Mouse (Mus musculus) embryonic facial prominence, embryonic 14.5 days (tissue): ENCODE results near the gene Bmpr2. TPM values are rescaled to one million over a fixed set of nuclear protein-coding genes. Genes with fewer than 3 reads are reported as not detected.
A peak's percentile ranks its signal among the peaks of the same experiment; 100 is the strongest.

Experiments used
- ATAC-seq: fragments of 200-750 bp; cut with Nextera tagmentation; 2 replicates; pipeline ENCODE4 v1.8.0; 2017; ENCODE audit warnings: low read depth, moderate number of reproducible peaks, moderate TSS enrichment
- DNase-seq: peaks from one replicate; pipeline ENCODE4 v3.0.0-alpha.2; 2015; ENCODE audit warnings: low spot score
- H3K27ac ChIP-seq: fragments of 300-500 bp; sonication (generic); replicated peaks from 2 replicates; pipeline ENCODE4 v1.5.1; 2014; ENCODE audit warnings: low read depth, mild to moderate bottlenecking, low read length, moderate library complexity
- H3K27me3 ChIP-seq: fragments of 300-500 bp; sonication (generic); replicated peaks from 2 replicates; pipeline ENCODE4 v1.6.1; 2014; ENCODE audit warnings: low read length; ENCODE audit not compliant: control insufficient read depth, insufficient read depth
- H3K36me3 ChIP-seq: fragments of 300-500 bp; sonication (generic); 2 replicates; pipeline ENCODE4 v1.6.1; 2014; ENCODE audit warnings: low read length, mixed read lengths; ENCODE audit not compliant: control insufficient read depth, insufficient read depth
- H3K4me1 ChIP-seq: fragments of 300-500 bp; sonication (generic); 2 replicates; pipeline ENCODE4 v1.6.1; 2014; ENCODE audit warnings: antibody characterized with exemption, low read length; ENCODE audit not compliant: control insufficient read depth, insufficient read depth
- H3K4me2 ChIP-seq: fragments of 300-500 bp; sonication (generic); 2 replicates; pipeline ENCODE4 v1.6.1; 2014; ENCODE audit warnings: low read depth, mild to moderate bottlenecking, low read length, moderate library complexity, mixed read lengths
- H3K4me3 ChIP-seq: fragments of 300-500 bp; sonication (generic); 2 replicates; pipeline ENCODE4 v1.5.1; 2014; ENCODE audit warnings: low read depth, mild to moderate bottlenecking, low read length
- H3K9ac ChIP-seq: fragments of 300-500 bp; sonication (generic); 2 replicates; pipeline ENCODE4 v1.6.1; 2014; ENCODE audit warnings: low read depth, mild to moderate bottlenecking, low read length, moderate library complexity, mixed read lengths
- H3K9me3 ChIP-seq: fragments of 300-500 bp; sonication (generic); 2 replicates; pipeline ENCODE4 v1.6.1; 2016; ENCODE audit warnings: low read length; ENCODE audit not compliant: control insufficient read depth
- WGBS: fragments of 180-500 bp; shearing (Covaris S2); extraction: QIAGEN DNeasy Blood & Tissue Kit; methylation state at CpG from one replicate; pipeline ENCODE4 v1.1.7; 2014; 5-methylcytosine and 5-hydroxymethylcytosine counted together
- polyA plus RNA-seq: library from polyadenylated mRNA; unstranded; fragments of >200 nt; fragmentation: Nextera tagmentation; extraction: Ambion mirVana; gene quantifications from 2 replicates; pipeline ENCODE4 v1.2.1, GENCODE M21; 2014

Gene Bmpr2
- polyA plus RNA-seq, 1 experiment from 2014 or later, result 15.4 TPM

GRCm38 (mm10) chr1:59812782-59813181 lies 49.6 kb downstream of the Bmpr2 start:
- DNase-seq, result no peak
- no peak for ATAC-seq
- Histone ChIP-seq H3K27ac (no peak overlapping the region), H3K4me2 (no peak overlapping the region), H3K9me3 (no peaks in the 10 kb centered on the region), H3K36me3 (peaks cover 28% of the 10 kb centered on the region), H3K27me3 (no peaks in the 10 kb centered on the region), H3K4me1 (no peaks in the 10 kb centered on the region), H3K4me3 (no peak overlapping the region), H3K9ac (no peak overlapping the region)
- 76% methylated on average over 4 of the region's 4 CpGs for WGBS

DNA sequence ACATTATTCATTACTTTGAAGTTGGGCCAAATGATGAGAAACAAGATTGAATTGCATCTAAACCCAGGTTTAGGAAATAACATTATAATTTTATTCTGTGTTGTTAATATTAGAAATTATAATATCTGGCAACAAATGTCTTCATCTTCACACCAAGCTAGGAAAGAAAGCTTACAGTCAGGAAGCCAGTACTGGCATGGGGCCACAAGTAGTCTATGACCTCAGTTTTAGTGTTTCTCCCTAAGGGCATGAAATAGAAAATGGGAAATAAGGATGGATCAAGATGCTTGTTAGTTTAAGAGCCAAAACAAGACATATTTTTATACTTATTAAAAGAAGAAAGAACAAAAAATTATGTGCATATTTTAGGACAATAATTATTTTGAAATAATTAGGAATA lies 62.2 kb downstream of the Bmpr2 start:
- no peaks in the 10 kb centered on the region for H3K27me3 ChIP-seq
- no peak for DNase-seq

GRCm38 (mm10) chr1:59826583-59826982 lies 63.4 kb downstream of the Bmpr2 start:
- H3K9me3 ChIP-seq, result no peaks in the 10 kb centered on the region
- H3K4me1 ChIP-seq, result no peaks in the 10 kb centered on the region
- DNase-seq (no peak), ATAC-seq (no peak)
- H3K27ac ChIP-seq, result no peak overlapping the region
- H3K4me3 ChIP-seq, result no peak overlapping the region
- 82% methylated on average over 8 of the region's 8 CpGs for WGBS
- peaks cover 17% of the 10 kb centered on the region for H3K36me3 ChIP-seq
- no peak overlapping the region for H3K4me2 ChIP-seq
- no peaks in the 10 kb centered on the region for H3K27me3 ChIP-seq
- H3K9ac ChIP-seq, result no peak overlapping the region

More for the DNA sequence above, 62.2 kb downstream of the Bmpr2 start:
- H3K27ac ChIP-seq, result no peak overlapping the region
- H3K9ac ChIP-seq, result no peak overlapping the region
- no peak for ATAC-seq
- H3K4me1 ChIP-seq, result no peaks in the 10 kb centered on the region
- peaks cover 18% of the 10 kb centered on the region for H3K36me3 ChIP-seq
- no peaks in the 10 kb centered on the region for H3K9me3 ChIP-seq
- H3K4me2 ChIP-seq, result no peak overlapping the region
- H3K4me3 ChIP-seq, result no peak overlapping the region

- no peak overlapping the region for H3K9ac ChIP-seq
- 78% methylated on average over 2 of the region's 2 CpGs for WGBS
- H3K4me2 ChIP-seq, result no peak overlapping the region
- ATAC-seq (no peak), DNase-seq (no peak)
- peaks cover 11% of the 10 kb centered on the region; the same call in 1 of the 2 replicates for H3K36me3 ChIP-seq
- no peak overlapping the region for H3K4me3 ChIP-seq
- H3K27me3 ChIP-seq, result no peaks in the 10 kb centered on the region
- H3K4me1 ChIP-seq, result peaks cover 3% of the 10 kb centered on the region; the same call in 1 of the 2 replicates
- no peak overlapping the region for H3K27ac ChIP-seq
- no peaks in the 10 kb centered on the region for H3K9me3 ChIP-seq
Observed at GRCm38 (mm10) chr1:59829410-59829809, 66.2 kb downstream of the Bmpr2 start.

- Histone ChIP-seq H3K9ac (no peak overlapping the region), H3K9me3 (no peaks in the 10 kb centered on the region), H3K4me2 (no peak overlapping the region), H3K27me3 (no peaks in the 10 kb centered on the region), H3K4me3 (no peak overlapping the region), H3K36me3 (peaks cover 11% of the 10 kb centered on the region; the same call in 1 of the 2 replicates), H3K27ac (no peak overlapping the region), H3K4me1 (peaks cover 3% of the 10 kb centered on the region; the same call in 1 of the 2 replicates)
- no peak for ATAC-seq
- no peak for DNase-seq
- WGBS, result 72% methylated on average over 6 of the region's 6 CpGs
Observed at GRCm38 (mm10) chr1:59830194-59830593, 67.0 kb downstream of the Bmpr2 start.

DNA sequence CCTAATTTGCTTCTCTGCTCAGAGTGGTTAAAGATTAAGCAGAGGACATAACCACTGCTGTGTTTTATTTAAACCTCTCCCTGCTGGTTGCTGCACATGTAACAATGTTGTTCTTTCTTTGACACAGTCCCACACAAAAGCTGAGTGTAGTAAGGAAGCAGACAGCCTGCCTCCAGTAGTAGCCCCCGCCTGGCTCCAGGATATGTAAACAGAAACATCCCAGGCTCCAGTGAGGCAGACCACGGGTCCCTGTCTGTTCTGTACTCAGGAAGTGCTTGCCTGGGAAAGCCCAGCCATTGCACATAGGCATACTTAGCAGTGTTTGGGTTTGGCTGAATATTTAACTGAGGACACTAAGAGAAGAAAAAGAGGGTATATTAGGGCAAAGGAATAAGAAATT lies 70.5 kb downstream of the Bmpr2 start:
- DNase-seq (peak; percentile 75), ATAC-seq (peak; percentile 68)

GRCm38 (mm10) chr1:59848327-59848726 lies 85.1 kb downstream of the Bmpr2 start:
- DNase-seq (no peak), ATAC-seq (no peak)
- no peak overlapping the region for H3K4me3 ChIP-seq
- H3K9ac ChIP-seq, result no peak overlapping the region
- H3K27me3 ChIP-seq, result no peaks in the 10 kb centered on the region
- no peak overlapping the region for H3K4me2 ChIP-seq
- no peaks in the 10 kb centered on the region for H3K9me3 ChIP-seq
- peaks cover 37% of the 10 kb centered on the region for H3K36me3 ChIP-seq
- no peak overlapping the region for H3K27ac ChIP-seq
- 55% methylated on average over 8 of the region's 8 CpGs for WGBS
- no peaks in the 10 kb centered on the region for H3K4me1 ChIP-seq

More for the DNA sequence above, 70.5 kb downstream of the Bmpr2 start:
- no peak overlapping the region for H3K4me2 ChIP-seq
- H3K27me3 ChIP-seq, result no peaks in the 10 kb centered on the region
- no peaks in the 10 kb centered on the region for H3K9me3 ChIP-seq
- H3K36me3 ChIP-seq, result no peaks in the 10 kb centered on the region
- no peak overlapping the region for H3K9ac ChIP-seq
- no peak overlapping the region for H3K4me3 ChIP-seq
- H3K27ac ChIP-seq, result peak overlapping the region; percentile 59; the same call in 1 of the 2 replicates
- WGBS, result 6% methylated on average over 2 of the region's 2 CpGs
- H3K4me1 ChIP-seq, result peaks cover 3% of the 10 kb centered on the region; the same call in 1 of the 2 replicates

DNA sequence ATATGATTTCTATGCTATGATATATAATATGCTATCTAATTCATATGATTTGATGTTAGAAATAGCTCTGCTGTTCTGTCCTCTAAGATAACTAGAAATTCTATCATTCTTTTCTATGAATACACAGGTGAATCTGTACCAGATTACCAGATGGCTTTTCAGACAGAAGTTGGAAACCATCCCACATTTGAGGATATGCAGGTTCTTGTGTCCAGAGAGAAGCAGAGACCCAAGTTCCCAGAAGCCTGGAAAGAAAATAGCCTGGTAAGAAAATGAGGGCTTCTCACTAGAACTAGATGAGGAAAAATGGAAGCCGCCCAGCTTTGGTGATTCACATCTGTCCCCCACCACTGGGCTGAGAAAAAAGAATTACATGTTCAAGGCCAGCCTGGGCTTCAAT lies 95.8 kb downstream of the Bmpr2 start:
- Histone ChIP-seq H3K4me3 (no peak overlapping the region), H3K36me3 (peaks cover 70% of the 10 kb centered on the region), H3K9me3 (no peaks in the 10 kb centered on the region), H3K9ac (no peak overlapping the region), H3K4me2 (no peak overlapping the region), H3K27ac (no peak overlapping the region), H3K27me3 (no peaks in the 10 kb centered on the region), H3K4me1 (no peaks in the 10 kb centered on the region)
- ATAC-seq, result no peak
- DNase-seq, result no peak
- WGBS, result 95% methylated on average over 1 of the region's 1 CpGs

GRCm38 (mm10) chr1:59862144-59862543 lies 98.9 kb downstream of the Bmpr2 start:
- DNase-seq, result no peak

More at GRCm38 (mm10) chr1:59862144-59862543, 98.9 kb downstream of the Bmpr2 start:
- Histone ChIP-seq H3K27me3 (no peaks in the 10 kb centered on the region), H3K27ac (no peak overlapping the region), H3K4me2 (no peak overlapping the region), H3K4me3 (no peak overlapping the region), H3K9ac (no peak overlapping the region), H3K36me3 (peaks cover 76% of the 10 kb centered on the region), H3K9me3 (no peaks in the 10 kb centered on the region), H3K4me1 (no peaks in the 10 kb centered on the region)
- ATAC-seq, result no peak
- 91% methylated on average over 1 of the region's 1 CpGs for WGBS
